Mouse (Mus musculus) embryonic facial prominence, embryonic 15.5 days (tissue): ENCODE data around the gene Hipk2. TPM values are rescaled to one million over a fixed set of nuclear protein-coding genes. Genes with fewer than 3 reads are reported as not detected.

Experiments used
- ATAC-seq: fragments of 200-750 bp; cut with Nextera tagmentation; 2 replicates; pipeline ENCODE4 v1.8.0; 2017; ENCODE audit warnings: low read depth, moderate TSS enrichment; ENCODE audit not compliant: insufficient number of reproducible peaks, low FRiP score, low TSS enrichment
- H3K27ac ChIP-seq: fragments of 300-500 bp; sonication (generic); replicated peaks from 2 replicates; pipeline ENCODE4 v1.5.1; 2015; ENCODE audit warnings: mild to moderate bottlenecking, inconsistent platforms
- H3K27me3 ChIP-seq: fragments of 300-500 bp; sonication (generic); 2 replicates; pipeline ENCODE4 v1.6.1; 2015; ENCODE audit warnings: inconsistent platforms
- H3K36me3 ChIP-seq: fragments of 300-500 bp; sonication (generic); 2 replicates; pipeline ENCODE4 v1.6.1; 2015; ENCODE audit warnings: mild to moderate bottlenecking, inconsistent platforms
- H3K4me1 ChIP-seq: fragments of 300-500 bp; sonication (generic); 2 replicates; pipeline ENCODE4 v1.6.1; 2015; ENCODE audit warnings: inconsistent platforms
- H3K4me2 ChIP-seq: fragments of 300-500 bp; sonication (generic); replicated peaks from 2 replicates; pipeline ENCODE4 v1.6.1; 2015; ENCODE audit warnings: mild to moderate bottlenecking, inconsistent platforms
- H3K4me3 ChIP-seq: fragments of 300-500 bp; sonication (generic); replicated peaks from 2 replicates; pipeline ENCODE4 v1.5.1; 2015; ENCODE audit warnings: mild to moderate bottlenecking, inconsistent platforms
- H3K9ac ChIP-seq: fragments of 300-500 bp; sonication (generic); 2 replicates; pipeline ENCODE4 v1.6.1; 2015; ENCODE audit warnings: inconsistent platforms
- H3K9me3 ChIP-seq: fragments of 300-500 bp; sonication (generic); replicated peaks from 2 replicates; pipeline ENCODE4 v1.6.1; 2016; ENCODE audit warnings: inconsistent platforms
- WGBS: fragments of 180-500 bp; shearing (Covaris S2); methylation state at CpG from one replicate; pipeline ENCODE4 v1.1.7; 2015; 5-methylcytosine and 5-hydroxymethylcytosine counted together
- polyA plus RNA-seq: library from polyadenylated mRNA; unstranded; fragments of >200 nt; fragmentation: Nextera tagmentation; extraction: Ambion mirVana; gene quantifications from 2 replicates; pipeline ENCODE4 v1.2.1, GENCODE M21; 2015

Hipk2 gene
- polyA plus RNA-seq, 1 experiment from 2014 or later: 13.5 TPM

DNA sequence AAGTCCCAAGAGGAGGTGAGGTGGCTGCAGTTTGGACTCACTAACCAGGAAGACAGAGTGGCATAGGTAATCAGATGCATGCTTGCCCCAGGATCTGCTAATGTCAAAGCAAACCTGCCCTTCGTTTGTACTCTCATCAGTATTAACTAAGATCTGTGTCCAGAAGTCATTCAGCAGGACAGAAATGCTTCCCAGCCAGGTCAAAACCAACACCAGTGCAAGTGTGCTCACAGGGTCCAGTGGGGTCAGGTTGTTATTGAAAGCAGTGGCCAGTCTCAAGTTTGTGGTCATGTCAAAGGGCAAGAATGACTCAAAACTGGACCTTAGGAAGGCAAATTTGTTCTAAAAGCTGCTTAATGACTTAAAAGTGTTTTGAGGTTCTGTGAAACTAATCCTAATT, 9.6 kb downstream of the Hipk2 start:
- H3K36me3 ChIP-seq: no peaks in the 10 kb centered on the region
- H3K4me3 ChIP-seq: no peak overlapping the region
- no peak overlapping the region for H3K4me2 ChIP-seq
- H3K9ac ChIP-seq: no peak overlapping the region
- H3K27me3 ChIP-seq: no peaks in the 10 kb centered on the region
- no peak for ATAC-seq
- no peak overlapping the region for H3K27ac ChIP-seq
- H3K4me1 ChIP-seq: peaks cover 5% of the 10 kb centered on the region; the same call in 1 of the 2 replicates
- 67% methylated on average over 1 of the region's 1 CpGs for WGBS
- no peaks in the 10 kb centered on the region for H3K9me3 ChIP-seq

DNA sequence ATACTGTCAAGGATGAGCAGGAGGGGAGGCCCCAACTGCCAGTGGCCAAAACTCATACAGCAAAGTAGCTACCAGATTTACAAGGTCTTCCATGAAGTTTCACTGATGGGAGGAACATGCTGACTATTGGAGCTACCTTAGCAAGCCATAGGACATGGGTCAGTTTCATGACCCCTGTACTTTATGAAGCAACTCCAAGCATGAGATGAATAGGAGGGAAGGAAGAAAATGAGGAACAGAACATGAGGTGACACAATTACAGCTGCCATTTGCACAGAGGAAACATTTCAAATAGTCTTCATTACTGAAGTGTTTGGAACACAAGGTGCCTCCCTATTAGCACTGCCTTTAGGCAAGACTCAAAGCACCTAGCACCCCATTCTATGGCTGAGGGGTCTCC, 10.2 kb downstream of the Hipk2 start:
- H3K4me1 ChIP-seq: peaks cover 5% of the 10 kb centered on the region; the same call in 1 of the 2 replicates
- H3K36me3 ChIP-seq: no peaks in the 10 kb centered on the region
- no peak overlapping the region for H3K9ac ChIP-seq
- no peak overlapping the region for H3K27ac ChIP-seq
- no peak overlapping the region for H3K4me3 ChIP-seq
- no peaks in the 10 kb centered on the region for H3K9me3 ChIP-seq
- no peaks in the 10 kb centered on the region for H3K27me3 ChIP-seq
- no peak for ATAC-seq
- no peak overlapping the region for H3K4me2 ChIP-seq

DNA sequence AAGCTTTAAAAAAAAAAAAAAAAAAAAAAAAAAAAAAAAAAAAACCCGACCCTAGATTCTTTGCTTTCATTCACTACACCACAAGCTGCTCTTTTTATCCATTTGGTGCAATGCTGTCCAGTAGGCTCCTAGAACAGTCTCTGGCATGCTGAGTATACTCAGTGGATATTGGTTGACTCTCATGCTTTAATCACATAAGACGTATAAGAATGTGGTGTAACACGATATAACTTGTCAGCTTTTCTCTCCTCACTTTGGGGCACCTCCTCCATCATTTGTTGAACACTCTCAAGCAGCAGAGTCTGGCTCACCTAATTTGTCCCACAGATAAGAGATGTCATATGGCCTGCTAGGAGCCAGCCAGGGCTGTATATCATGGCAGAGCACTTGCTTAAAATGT, 12.4 kb downstream of the Hipk2 start:
- H3K4me3 ChIP-seq: no peak overlapping the region
- no peak for ATAC-seq
- no peak overlapping the region for H3K27ac ChIP-seq
- no peak overlapping the region for H3K9ac ChIP-seq
- H3K9me3 ChIP-seq: no peaks in the 10 kb centered on the region
- no peak overlapping the region for H3K4me2 ChIP-seq
- no peaks in the 10 kb centered on the region for H3K27me3 ChIP-seq
- 28% methylated on average over 3 of the region's 3 CpGs for WGBS
- H3K4me1 ChIP-seq: peaks cover 5% of the 10 kb centered on the region; the same call in 1 of the 2 replicates
- H3K36me3 ChIP-seq: no peaks in the 10 kb centered on the region

DNA sequence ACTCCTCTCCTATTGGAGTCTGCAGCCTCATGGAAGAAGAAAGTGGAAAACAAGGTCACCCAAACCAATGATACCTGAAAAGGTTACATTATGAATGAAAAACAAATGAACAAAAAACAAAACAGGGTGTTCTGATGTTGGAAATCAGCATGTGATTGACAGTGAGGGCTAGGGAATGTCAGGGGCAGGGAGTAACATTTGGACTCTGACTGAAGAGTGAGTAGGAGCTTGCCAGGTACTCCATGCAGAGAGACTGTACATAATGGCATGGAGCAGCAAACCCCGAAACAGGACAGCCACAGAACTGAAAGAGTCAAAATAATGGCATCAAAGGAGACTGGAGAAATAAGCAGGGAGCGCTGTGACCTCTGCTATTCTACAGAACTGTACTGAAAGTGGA, 15.7 kb downstream of the Hipk2 start:
- WGBS: 85% methylated on average over 2 of the region's 2 CpGs
- Histone ChIP-seq H3K36me3 (no peaks in the 10 kb centered on the region), H3K4me2 (no peak overlapping the region), H3K27me3 (no peaks in the 10 kb centered on the region), H3K9me3 (no peaks in the 10 kb centered on the region), H3K9ac (no peak overlapping the region), H3K27ac (no peak overlapping the region), H3K4me3 (no peak overlapping the region), H3K4me1 (no peaks in the 10 kb centered on the region; the same call in 1 of the 2 replicates)
- no peak for ATAC-seq

DNA sequence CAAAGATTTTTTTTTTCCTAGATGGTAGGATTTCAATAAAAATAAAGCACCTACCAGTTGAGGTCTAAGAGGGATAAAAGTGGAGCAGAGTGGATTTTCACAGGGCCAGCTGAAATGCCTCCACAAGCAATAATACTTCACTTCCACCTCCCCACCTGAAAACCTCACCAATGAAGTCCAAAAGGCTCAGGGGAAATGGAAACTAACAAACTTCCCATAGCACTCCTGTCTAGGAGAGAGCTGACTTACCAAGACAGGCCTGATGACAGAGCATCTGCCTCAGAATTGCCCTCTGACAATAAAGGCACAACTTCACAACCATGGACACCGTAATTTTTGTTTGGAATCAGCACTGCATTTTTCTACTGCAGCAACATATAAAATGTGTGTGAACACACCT, 16.1 kb downstream of the Hipk2 start:
- Histone ChIP-seq H3K9me3 (no peaks in the 10 kb centered on the region), H3K4me1 (no peaks in the 10 kb centered on the region), H3K4me2 (no peak overlapping the region), H3K27me3 (no peaks in the 10 kb centered on the region), H3K9ac (no peak overlapping the region), H3K27ac (no peak overlapping the region), H3K4me3 (no peak overlapping the region), H3K36me3 (no peaks in the 10 kb centered on the region)
- 91% methylated on average over 1 of the region's 1 CpGs for WGBS
- ATAC-seq: no peak

DNA sequence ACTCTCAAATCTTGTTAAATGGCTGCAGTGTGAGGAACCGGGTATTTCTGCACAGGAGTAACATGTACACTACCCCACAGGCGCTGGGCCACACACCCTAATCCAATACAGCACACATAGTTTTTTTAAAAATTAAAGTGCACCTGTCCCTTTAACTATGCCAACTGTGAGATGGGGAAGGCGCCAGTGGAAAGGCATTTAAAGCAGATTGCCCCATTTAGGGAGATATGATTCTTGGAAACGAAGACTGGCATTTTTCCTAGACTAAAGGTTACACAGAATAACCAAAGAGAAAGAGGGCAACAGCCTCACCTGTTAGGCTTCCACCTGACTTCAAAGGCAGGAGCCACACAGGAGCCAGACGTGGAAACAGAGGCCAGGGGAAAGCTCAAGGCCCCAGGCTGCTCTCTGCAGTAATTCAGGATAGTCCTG, 22.4 kb downstream of the Hipk2 start:
- no peaks in the 10 kb centered on the region for H3K36me3 ChIP-seq
- ATAC-seq: no peak
- no peaks in the 10 kb centered on the region for H3K9me3 ChIP-seq
- H3K27me3 ChIP-seq: no peaks in the 10 kb centered on the region
- H3K4me2 ChIP-seq: no peak overlapping the region
- no peak overlapping the region for H3K4me3 ChIP-seq
- H3K27ac ChIP-seq: no peak overlapping the region
- no peak overlapping the region for H3K9ac ChIP-seq
- 61% methylated on average over 5 of the region's 5 CpGs for WGBS
- H3K4me1 ChIP-seq: peaks cover 20% of the 10 kb centered on the region

DNA sequence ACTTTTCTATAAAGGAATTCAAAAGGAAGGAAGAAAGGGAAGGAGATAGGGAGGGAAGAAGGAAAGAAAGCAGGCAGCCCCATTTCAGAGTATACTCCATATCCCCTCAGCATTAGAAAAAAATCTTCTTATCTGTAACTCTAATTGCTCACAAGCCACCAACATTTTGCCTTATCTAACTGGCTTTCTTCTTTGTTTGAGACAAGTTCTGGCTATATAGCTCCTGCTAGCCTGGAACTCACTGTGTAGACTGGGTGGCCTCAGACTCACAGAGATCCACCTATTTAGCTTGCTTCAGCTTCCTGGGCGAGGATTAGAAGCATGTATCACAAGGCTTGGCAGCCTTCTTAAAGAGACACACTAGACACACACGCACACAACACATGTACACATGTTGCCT, 24.2 kb downstream of the Hipk2 start:
- Histone ChIP-seq H3K27ac (no peak overlapping the region), H3K27me3 (no peaks in the 10 kb centered on the region), H3K36me3 (no peaks in the 10 kb centered on the region), H3K9me3 (no peaks in the 10 kb centered on the region), H3K4me2 (no peak overlapping the region), H3K9ac (no peak overlapping the region), H3K4me3 (no peak overlapping the region), H3K4me1 (peaks cover 33% of the 10 kb centered on the region)
- no peak for ATAC-seq
- WGBS: 87% methylated on average over 2 of the region's 2 CpGs

DNA sequence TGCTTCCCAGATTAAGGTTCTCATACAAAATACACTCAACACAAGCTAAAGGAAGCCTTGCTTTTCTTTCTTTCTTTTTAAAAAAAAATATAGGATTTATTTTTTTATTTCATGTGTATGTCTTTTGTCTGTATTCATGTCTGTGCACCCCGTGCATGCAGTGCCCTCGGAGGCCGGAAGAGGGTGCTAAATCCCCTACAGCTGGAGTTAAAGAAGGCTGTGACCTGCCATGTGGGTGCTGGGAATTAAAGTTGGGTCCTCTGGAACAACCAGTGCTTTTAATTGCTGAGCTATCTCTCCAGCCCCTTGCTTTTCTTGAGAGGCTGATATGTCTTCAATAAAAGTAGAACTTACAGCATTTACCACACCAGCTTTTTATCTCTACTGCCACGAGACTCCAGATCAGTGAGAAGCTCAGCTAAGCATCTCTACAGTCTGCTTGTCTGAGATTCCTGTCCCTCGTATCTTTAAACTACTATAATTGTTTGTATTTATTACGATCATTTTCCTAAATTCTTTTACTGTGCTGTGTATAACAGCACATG, 25.2 kb downstream of the Hipk2 start:
- no peaks in the 10 kb centered on the region for H3K27me3 ChIP-seq
- H3K27ac ChIP-seq: no peak overlapping the region
- H3K4me3 ChIP-seq: no peak overlapping the region
- H3K9ac ChIP-seq: no peak overlapping the region
- H3K4me2 ChIP-seq: no peak overlapping the region
- no peaks in the 10 kb centered on the region for H3K36me3 ChIP-seq
- WGBS: 86% methylated on average over 6 of the region's 6 CpGs
- no peaks in the 10 kb centered on the region for H3K9me3 ChIP-seq
- ATAC-seq: no peak
- H3K4me1 ChIP-seq: peaks cover 42% of the 10 kb centered on the region

DNA sequence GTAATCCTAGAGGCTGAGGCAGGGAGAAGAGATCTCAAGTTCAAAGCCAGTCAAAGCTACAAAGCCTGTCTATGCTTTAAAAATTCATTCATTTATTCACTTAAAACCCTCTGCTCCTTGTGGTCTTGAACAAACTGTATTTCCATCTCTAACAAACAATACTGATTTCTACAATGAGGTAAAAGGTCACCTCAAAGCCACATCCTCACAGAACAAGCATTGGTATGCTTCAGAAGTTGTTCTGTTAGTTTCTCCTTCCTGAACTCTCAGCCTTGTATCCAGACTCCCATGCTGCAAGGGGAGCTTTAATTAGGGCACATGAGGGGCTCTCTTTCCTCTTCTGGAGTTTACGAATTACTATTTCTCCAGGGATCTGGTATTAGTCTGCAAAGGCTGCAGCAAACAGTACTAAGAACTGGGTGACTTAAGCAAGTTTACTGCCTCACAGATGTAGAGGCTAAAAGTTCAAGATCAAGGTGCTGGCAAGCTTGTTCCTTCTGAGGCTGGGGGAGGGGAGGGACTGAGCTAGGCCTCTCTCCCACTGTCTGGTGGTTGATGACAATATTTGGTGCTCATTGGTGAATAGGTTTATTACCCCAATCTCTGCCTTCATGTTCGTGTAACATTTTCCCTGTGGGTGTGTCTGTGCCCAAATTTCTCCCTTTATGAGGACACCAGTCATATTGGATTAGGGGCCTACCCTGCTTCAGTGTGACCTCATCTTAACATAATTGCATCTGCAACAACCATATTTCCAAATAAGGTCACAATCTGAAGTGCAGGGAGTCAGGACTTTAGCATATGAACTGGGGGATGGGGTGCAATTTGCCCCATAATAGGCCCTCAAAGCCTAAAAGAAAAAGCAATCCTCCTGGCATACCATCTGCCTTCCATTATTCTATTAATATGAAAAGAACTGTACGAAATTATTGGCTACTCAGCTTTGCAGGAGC, 27.7 kb downstream of the Hipk2 start:
- Histone ChIP-seq H3K36me3 (no peaks in the 10 kb centered on the region), H3K4me2 (no peak overlapping the region), H3K27me3 (no peaks in the 10 kb centered on the region), H3K9me3 (no peaks in the 10 kb centered on the region), H3K4me1 (peaks cover 36% of the 10 kb centered on the region), H3K4me3 (no peak overlapping the region), H3K9ac (no peak overlapping the region), H3K27ac (no peak overlapping the region)
- no peak for ATAC-seq
- 38% methylated on average over 3 of the region's 3 CpGs for WGBS

DNA sequence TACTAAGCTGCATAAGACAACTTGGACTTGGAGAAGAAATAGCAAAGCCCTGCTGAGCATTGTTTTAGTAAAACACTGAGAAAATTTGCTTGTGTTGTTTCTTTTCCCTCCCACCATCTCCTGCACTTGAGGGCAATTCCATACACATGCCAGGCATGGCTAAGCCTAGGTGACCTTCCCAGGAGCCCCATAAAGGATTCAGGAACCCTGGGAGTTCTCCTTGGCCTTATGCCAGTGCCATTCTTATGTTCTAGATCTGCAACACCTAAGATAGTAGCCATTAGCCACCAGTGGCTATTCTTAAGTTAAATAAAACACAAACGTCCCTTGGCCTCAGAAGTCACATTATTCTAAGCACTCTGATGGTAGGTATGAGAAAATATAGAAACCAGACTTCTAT, 28.5 kb downstream of the Hipk2 start:
- no peak overlapping the region for H3K9ac ChIP-seq
- no peak for ATAC-seq
- no peak overlapping the region for H3K27ac ChIP-seq
- H3K9me3 ChIP-seq: no peaks in the 10 kb centered on the region
- 33% methylated on average over 1 of the region's 1 CpGs for WGBS
- no peak overlapping the region for H3K4me3 ChIP-seq
- no peaks in the 10 kb centered on the region for H3K36me3 ChIP-seq
- H3K27me3 ChIP-seq: no peaks in the 10 kb centered on the region
- H3K4me2 ChIP-seq: no peak overlapping the region
- H3K4me1 ChIP-seq: peaks cover 29% of the 10 kb centered on the region

DNA sequence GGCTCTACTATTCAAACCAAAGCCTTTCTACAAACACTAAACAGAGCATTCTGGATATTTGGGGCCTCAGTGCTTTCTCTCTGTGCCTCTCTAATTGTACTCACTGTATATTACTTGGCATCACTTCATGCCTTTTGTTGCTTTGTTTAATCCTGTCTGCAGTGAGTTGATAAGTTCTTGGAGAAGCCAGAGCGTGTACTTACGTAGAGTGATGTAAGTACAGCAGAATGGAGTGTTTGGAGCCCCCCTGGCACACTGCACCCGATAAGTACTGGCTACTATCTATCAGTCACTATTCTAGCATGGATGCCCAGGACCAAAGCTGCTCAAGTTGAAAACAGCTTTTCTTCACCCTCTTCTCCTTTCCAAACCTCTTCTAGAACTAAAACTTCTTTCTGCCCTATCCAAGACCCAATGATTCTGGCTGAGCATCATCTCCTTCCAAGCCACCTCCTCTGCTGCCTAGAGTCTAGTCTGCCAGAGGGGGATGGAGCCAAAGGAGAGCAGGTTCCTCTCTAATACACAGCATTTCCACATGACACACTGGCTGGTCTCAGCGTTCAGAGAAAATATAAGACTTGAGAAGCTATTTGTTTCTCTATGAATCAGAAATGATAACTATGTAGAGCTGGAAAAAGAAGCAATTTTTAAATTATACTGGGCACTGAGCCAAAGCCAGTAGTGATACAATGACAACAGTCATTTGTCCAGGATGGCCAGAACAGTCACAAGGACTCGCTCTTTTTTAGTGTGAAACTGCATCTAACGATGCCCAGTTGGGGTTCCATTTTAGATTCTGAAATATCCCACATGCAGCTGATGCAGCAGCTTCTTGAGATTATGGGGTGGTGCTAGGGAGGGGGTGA, 29.4 kb downstream of the Hipk2 start:
- Histone ChIP-seq H3K36me3 (no peaks in the 10 kb centered on the region), H3K4me3 (no peak overlapping the region), H3K27ac (no peak overlapping the region), H3K9ac (no peak overlapping the region), H3K27me3 (no peaks in the 10 kb centered on the region), H3K4me1 (peaks cover 27% of the 10 kb centered on the region), H3K9me3 (no peaks in the 10 kb centered on the region), H3K4me2 (no peak overlapping the region)
- no peak for ATAC-seq
- 76% methylated on average over 6 of the region's 6 CpGs for WGBS
